Mouse (Mus musculus) frontal cortex, postnatal 14 days (tissue): ENCODE measurements around the gene Lamtor3.
A peak's percentile ranks its signal among the peaks of the same experiment; 100 is the strongest.
"Not testable (repeated sequence)": the region's sequence is repeated elsewhere in the genome, so short reads cannot be mapped to it uniquely, and the experiment has no call there.

Experiments
- DNase-seq, 2 experiments: peaks; one replicate each; pipeline ENCODE4 v3.0.0; 2022; ENCODE audit warnings: low spot score in 2 of 2

The Lamtor3 gene

DNA sequence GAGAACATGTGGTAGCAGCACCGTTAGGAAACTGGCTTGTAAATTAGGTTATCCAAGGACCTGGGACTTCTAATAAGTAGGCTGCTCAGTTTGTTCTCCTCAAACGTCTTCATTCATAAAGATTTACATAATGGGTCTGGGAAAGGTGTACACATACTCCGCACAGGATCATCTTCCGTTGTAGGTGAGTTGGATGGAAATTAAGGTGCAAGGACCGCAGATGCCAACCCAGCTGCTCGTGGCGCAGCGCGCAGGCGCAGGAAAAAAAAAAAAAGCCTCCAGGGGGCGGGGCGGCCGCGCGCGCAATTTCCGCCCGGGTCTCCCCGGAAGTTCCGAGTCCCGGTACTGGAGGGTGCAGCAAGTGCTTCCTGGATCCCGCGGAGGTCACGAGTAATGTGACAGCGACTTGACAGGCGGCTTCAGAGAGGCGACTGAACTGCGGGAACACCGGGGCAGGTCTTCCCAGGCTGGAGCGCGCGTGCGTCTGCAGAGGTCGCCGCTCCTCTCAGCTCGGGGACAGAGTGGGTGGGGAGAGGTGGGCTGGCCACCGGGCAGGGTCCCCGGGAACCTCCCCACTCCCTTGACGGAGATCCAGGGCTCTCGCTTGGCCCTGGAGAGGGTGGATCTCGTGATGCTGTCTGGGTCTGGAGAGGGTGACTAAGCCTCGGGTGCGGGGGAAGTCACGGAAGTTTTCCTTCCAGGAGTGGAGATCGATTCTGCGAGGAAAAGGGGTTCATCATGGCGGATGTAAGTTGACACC, at the start of gene Lamtor3:
TSS of gene Lamtor3 (plus strand) at position 335 of the 760 bp plus-strand sequence.
- DNase-seq = peak; percentile 78 to 83

GRCm38 (mm10) chr3:137869395-137869794, 48.9 kb upstream of the Lamtor3 start:
- no peak for DNase-seq

GRCm38 (mm10) chr3:137879313-137879712, 39.0 kb upstream of the Lamtor3 start:
- DNase-seq = no peak

DNA sequence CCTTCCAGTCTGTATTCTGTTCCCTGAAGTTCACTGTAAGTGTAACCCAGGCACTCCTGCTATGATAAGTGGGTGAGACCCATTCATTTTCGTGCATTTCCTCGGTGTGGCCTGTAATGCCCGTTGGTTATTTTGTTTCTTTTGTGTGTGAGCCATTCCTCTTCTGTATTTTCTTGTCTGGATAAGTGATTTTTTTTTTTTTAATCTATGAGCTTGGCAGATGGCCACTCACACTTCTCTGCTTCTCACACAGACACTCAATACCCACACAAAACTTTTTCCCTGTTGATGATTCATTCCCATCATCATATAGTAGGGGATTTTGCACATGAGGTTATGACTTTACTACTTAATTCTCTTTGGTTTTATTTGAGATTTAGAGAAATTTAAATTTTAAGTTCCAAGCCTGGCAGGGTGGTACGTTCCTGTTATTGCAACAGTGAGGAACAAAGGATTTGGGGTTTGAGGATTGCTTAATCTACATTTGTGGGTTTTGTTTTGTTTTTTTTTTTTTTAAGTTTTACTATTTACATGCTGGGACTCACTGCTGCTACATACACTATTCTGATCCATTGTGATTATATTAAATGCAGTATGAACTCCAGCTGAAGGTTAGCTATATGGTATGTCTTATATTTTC, 38.1 kb upstream of the Lamtor3 start:
- DNase-seq = no peak

GRCm38 (mm10) chr3:137881093-137881492, 37.2 kb upstream of the Lamtor3 start:
- no peak for DNase-seq

DNA sequence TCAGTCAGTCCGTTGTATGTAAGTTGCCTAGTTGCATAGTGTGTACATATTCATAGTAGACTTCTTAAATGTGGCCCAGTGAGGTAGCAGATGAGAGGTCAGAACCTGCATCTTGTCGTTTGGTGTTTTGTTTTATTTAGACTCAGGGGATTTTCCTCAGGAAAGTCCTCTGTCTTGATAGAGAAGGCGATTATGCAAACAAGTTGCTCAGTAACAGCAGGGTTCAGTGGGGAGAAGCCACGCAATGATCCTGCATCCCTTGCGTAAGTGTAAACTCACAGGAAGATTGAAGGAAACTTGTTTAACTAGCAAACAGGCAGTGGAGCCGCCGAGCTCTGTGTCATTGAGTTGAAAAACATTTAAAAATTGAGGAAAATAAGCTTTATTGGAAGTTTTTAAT, 30.3 kb upstream of the Lamtor3 start:
- no peak for DNase-seq

- DNase-seq = no peak
These were observed 27.2 kb upstream of the Lamtor3 start for GRCm38 (mm10) chr3:137891089-137891488.

DNA sequence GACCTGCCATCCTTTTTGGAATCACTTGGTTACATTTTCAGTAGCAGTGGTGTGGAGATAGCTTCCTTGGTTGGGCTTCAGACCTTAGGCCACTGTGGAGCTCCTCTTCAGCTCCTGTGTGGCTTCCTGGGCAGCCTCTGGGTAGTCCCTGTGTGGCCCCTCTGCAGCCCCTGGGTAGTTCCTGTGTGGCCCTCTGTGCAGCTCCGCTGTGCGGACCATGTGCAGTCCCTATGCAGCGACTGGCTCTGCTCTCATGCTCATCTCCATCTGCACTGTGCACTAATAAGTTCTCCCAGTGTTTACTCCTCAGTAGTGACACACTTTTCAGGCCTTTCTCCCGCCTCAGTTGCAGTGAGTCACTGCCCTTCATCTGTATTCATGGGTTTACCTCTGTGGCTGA, 26.2 kb upstream of the Lamtor3 start:
- DNase-seq = no peak

DNA sequence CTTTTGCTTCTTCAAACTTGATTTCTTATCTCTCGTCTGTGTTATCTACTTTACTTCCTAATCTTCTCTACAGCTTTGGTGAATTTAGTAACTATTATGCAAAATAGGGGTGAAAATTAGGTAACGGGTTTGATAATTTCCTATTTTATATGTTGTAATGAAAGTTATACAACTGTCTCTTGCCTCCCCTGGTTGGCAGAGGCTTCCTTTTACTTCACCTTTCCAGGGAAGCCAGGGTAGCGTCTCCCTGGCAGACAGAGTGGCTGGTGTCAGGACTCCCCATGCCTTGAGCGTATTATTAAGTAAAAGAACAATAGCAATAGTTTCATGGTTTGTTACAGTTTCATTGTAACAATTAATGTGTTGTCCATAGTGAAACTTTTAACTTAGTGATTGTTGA, 24.5 kb upstream of the Lamtor3 start:
- DNase-seq = no peak

DNA sequence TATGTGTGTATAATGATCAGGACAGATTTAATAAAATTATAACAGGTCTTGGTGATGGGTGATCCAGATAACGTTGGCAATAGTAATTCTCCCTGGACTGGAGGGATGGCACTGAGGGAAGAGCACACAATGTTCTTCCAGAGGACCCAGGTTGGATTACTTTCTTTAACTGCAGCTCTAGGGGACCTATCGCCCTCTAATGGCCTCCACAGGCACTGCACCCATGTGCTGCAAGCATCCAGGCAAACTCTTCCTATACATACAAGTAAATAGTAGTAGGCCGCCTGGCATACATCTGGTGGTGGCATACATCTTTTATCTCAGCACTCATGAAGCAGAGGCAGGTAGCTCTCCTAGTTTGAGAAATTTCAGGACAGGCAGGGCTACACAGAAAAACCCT, 23.1 kb upstream of the Lamtor3 start:
- no peak for DNase-seq

DNA sequence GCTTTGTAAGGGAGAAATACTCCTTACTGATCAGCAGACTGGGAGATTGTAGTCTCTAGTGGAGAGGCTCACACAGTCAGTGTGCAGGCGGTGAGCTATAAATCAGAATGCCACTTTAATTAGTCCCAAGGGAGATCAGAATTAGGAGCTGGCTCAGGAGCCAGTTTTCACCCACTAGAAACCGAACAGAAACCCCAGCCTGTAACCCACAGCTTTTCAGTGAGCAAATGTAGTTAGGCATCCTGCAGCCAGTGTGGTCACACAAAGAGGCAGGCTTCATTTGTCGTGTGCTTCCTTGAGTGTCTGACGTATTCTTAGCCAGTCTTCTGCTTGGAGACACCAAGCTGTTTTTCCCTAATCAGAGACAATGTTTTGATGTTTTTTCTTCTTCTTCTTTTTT, 21.9 kb upstream of the Lamtor3 start:
- DNase-seq = no peak

DNA sequence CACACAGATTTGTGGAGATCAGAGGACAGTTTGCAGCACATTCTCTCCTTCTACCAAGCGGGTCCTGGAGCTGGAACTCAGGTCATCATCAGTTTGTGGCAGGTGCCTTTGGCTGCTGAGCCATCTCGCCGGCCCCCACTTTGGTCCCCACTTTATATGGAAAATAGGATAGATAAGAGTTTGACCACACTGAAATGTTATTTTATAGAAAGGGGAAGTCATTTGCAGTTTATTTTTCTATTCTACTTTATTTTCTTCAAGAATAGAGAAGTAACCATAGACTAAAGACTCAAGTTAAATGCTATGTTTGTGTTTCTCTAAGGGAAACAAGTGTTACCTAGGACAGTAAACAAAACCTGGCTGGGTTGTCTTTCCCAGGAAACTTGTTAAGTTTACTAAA, 21.4 kb upstream of the Lamtor3 start:
- DNase-seq = no peak

DNA sequence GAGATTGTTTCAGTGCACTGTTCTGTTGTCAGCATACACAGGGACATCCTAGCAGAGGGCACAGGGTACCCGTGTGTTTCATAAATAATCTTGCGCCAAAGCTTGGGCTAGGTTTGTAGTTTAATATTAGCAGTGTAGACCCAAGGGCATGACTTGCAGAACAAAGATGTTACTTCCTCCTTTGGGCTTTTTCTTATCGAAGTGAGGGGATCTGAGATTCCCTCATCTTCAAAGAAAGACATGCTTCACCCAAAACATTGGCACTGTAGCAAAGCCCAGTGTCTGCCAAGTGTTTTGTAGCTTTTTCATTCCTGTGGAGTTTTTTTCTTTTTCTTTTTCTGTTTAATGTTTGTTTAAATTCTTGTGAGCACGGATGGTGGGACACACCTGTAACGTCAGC, 20.6 kb upstream of the Lamtor3 start:
- no peak for DNase-seq

DNA sequence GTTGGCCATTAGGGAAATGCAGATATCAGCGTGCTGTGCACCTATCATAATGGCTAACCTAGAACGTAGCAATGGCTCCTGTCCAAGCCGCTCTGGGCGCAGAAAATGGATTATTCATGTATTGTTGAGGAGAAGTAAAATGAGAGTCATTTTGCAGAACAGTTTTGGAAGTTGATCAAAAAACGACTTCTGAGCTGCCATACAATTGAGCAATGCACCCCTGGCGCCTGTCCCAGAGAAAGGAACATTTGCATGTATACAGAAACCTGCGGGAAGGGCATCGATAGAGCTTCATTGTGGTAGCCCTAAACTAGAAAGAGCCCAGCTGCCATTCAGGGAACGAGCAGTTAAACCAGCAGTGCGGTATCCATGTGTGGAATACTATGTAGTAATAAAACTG, 18.2 kb upstream of the Lamtor3 start:
- DNase-seq = no peak

DNA sequence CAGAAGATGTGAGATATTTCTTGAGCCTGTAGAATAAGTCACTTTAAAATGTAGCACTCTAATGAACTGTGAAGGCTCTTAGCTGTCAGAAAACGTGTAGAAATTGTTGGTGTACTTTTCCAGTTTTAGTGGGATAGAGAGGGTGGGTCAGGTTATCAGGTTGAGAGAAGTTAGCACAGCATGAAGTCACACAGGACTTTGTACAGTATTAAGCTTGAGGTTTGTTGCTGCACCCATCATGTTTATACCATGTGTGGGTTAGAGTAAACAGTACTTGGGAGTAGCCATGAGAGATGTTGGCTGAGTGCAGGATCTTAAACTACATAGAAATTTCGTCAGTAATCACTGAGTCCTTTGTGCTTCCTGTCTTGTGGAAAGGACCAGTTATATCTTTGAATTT, 5.2 kb upstream of the Lamtor3 start:
- no peak for DNase-seq

- not testable (repeated sequence) for DNase-seq
These were observed 3.7 kb upstream of the Lamtor3 start for GRCm38 (mm10) chr3:137914567-137914966.

DNA sequence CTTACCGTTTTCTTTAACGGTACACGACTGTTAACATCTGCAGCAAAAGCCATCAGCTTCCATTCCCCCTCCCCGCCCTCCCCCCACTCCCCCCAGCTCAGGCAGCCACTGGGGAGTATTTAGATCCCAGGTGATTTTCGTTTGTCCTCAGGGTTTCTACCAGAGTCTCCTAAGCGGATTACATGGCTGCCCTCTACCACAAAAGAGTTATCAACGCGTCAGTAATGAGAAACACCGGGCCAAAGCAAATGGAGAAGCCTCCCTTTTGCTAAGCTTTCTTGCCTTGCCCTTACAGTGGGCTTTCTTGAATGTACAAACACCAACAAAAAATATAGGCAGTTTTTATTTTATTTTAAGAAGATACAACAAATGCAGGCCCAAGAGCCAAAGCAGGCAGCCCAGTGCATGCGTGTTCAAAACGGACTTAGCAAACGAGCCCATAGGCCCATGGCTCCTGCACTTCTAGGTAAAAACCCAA, 573 bp upstream of the Lamtor3 start:
- DNase-seq = no peak

GRCm38 (mm10) chr3:137918932-137919311, 616 bp downstream of the Lamtor3 start:
- DNase-seq = no peak

GRCm38 (mm10) chr3:137919398-137919797, 1.1 kb downstream of the Lamtor3 start:
- no peak for DNase-seq

GRCm38 (mm10) chr3:137920594-137920993, 2.3 kb downstream of the Lamtor3 start:
- no peak for DNase-seq

DNA sequence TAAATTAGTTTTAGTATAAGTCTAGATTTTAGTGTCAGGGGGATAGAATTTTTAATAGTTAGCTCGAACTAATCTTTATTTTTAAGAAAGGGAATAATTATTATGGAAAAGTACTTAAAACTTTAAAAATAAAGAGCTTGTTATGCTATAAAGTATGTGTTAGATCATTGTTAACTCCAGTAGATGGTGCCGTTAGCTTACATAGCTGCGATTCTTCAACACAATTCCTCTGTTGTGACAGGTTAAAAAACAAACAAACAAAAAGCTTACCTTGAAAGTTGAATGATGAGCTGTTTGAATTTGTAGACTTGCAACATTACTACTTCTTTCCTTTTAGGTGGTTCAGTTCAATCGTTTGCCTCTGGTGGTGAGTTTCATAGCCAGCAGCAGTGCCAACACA, 8.7 kb downstream of the Lamtor3 start:
- no peak for DNase-seq

GRCm38 (mm10) chr3:137929940-137930339, 11.6 kb downstream of the Lamtor3 start:
- no peak for DNase-seq

DNA sequence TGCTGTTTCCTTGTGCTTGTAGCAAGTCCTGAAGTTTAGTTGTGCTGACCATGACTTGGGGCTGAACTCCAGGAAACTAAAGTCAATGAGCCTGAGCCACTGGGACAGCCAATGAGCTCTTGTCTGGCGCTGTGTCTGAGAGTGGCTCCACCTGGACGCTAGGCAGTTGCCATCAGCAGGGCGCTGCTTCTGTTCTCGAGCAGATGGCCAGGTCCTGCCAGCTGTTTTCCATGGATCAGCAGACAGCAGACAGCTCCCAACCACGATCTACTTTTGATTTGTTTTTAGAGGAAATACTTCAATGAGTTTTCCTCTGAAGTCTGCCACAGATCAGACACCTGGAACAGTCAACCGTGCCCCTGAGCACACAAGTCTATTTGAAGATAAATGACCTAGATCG, 14.4 kb downstream of the Lamtor3 start:
- no peak for DNase-seq
